Mouse (Mus musculus): ENCODE measurements around the gene Atp2b1. TPM values are rescaled to one million over a fixed set of nuclear protein-coding genes. Genes with fewer than 3 reads are reported as not detected.

The Atp2b1 gene
- polyA plus RNA-seq, 1 experiment from 2014 or later = 171 TPM

Other genes with a start within 250 kb of the Atp2b1 start
- 29.7 and 33.5 TPM in 2 replicates for gene Poc1b, start 192.6 kb downstream of the Atp2b1 start, polyA plus RNA-seq (2014; fragmentation: Nextera tagmentation; extraction: Ambion mirVana)
- 23.9 and 24.2 TPM in 2 replicates for gene Galnt4, start 193.8 kb downstream of the Atp2b1 start, polyA plus RNA-seq (2014; fragmentation: Nextera tagmentation; extraction: Ambion mirVana)
- gene Phxr2, start 211.9 kb downstream of the Atp2b1 start, polyA plus RNA-seq (2014; fragmentation: Nextera tagmentation; extraction: Ambion mirVana) = not detected in 2 replicates